Mouse (Mus musculus): ENCODE results near the gene Gm16503. TPM values are rescaled to one million over a fixed set of nuclear protein-coding genes. Genes with fewer than 3 reads are reported as not detected.
"Not testable (repeated sequence)": the region's sequence is repeated elsewhere in the genome, so short reads cannot be mapped to it uniquely, and the experiment has no call there.

Gm16503 gene
- polyA plus RNA-seq, 1 experiment from 2014 or later: 1.2 TPM

GRCm38 (mm10) chr4:147554361-147554760 is 14.3 kb downstream of the Gm16503 start:
- 82% methylated on average over 2 of the region's 2 CpGs for WGBS
- H3K4me1 ChIP-seq; H3K9ac ChIP-seq (replicated peaks); H3K27ac ChIP-seq (replicated peaks); ATAC-seq (ENCODE audit: low FRiP score); H3K4me2 ChIP-seq; H3K36me3 ChIP-seq; H3K9me3 ChIP-seq (replicated peaks); H3K27me3 ChIP-seq (replicated peaks); H3K4me3 ChIP-seq (replicated peaks): not testable (repeated sequence)

- ATAC-seq (ENCODE audit: low FRiP score); H3K27me3 ChIP-seq (replicated peaks); H3K4me1 ChIP-seq; H3K36me3 ChIP-seq; H3K27ac ChIP-seq (replicated peaks); H3K4me3 ChIP-seq (replicated peaks); H3K4me2 ChIP-seq; H3K9ac ChIP-seq (replicated peaks); H3K9me3 ChIP-seq (replicated peaks): not testable (repeated sequence)
- 54% methylated on average over 1 of the region's 1 CpGs for WGBS
Observed at GRCm38 (mm10) chr4:147556921-147557320, 16.9 kb downstream of the Gm16503 start.

GRCm38 (mm10) chr4:147558011-147558410 is 18.0 kb downstream of the Gm16503 start:
- H3K9ac ChIP-seq (replicated peaks); H3K9me3 ChIP-seq (replicated peaks); H3K4me3 ChIP-seq (replicated peaks); H3K36me3 ChIP-seq; ATAC-seq (ENCODE audit: low FRiP score); H3K27ac ChIP-seq (replicated peaks); H3K4me1 ChIP-seq; H3K27me3 ChIP-seq (replicated peaks); H3K4me2 ChIP-seq: not testable (repeated sequence)

GRCm38 (mm10) chr4:147559096-147559495 is 19.1 kb downstream of the Gm16503 start:
- not testable (repeated sequence) for ATAC-seq (ENCODE audit: low FRiP score); H3K9ac ChIP-seq (replicated peaks); H3K9me3 ChIP-seq (replicated peaks); H3K27me3 ChIP-seq (replicated peaks); H3K27ac ChIP-seq (replicated peaks); H3K36me3 ChIP-seq; H3K4me3 ChIP-seq (replicated peaks); H3K4me2 ChIP-seq; H3K4me1 ChIP-seq
- 69% methylated on average over 1 of the region's 1 CpGs for WGBS

GRCm38 (mm10) chr4:147565426-147566220 is 25.6 kb downstream of the Gm16503 start:
- no peaks in the 10 kb centered on the region for H3K4me1 ChIP-seq
- ATAC-seq (ENCODE audit: low FRiP score): no peak
- H3K27me3 ChIP-seq (replicated peaks): no peaks in the 10 kb centered on the region
- H3K9ac ChIP-seq (replicated peaks): no peak overlapping the region
- no peak overlapping the region for H3K27ac ChIP-seq (replicated peaks)
- no peak overlapping the region for H3K4me2 ChIP-seq
- peaks cover 15% of the 10 kb centered on the region; the same call in 1 of the 2 replicates for H3K9me3 ChIP-seq (replicated peaks)
- no peak overlapping the region for H3K4me3 ChIP-seq (replicated peaks)
- WGBS: 74% methylated on average over 6 of the region's 6 CpGs
- no peaks in the 10 kb centered on the region for H3K36me3 ChIP-seq

- WGBS: 88% methylated on average over 8 of the region's 8 CpGs
- H3K9ac ChIP-seq (replicated peaks); H3K27ac ChIP-seq (replicated peaks); H3K4me2 ChIP-seq; H3K27me3 ChIP-seq (replicated peaks); ATAC-seq (ENCODE audit: low FRiP score); H3K4me3 ChIP-seq (replicated peaks); H3K4me1 ChIP-seq; H3K36me3 ChIP-seq: not testable (repeated sequence)
- H3K9me3 ChIP-seq (replicated peaks): peaks cover 13% of the 10 kb centered on the region
Observed at GRCm38 (mm10) chr4:147571156-147571555, 31.1 kb downstream of the Gm16503 start.

- not testable (repeated sequence) for H3K27me3 ChIP-seq (replicated peaks); H3K9ac ChIP-seq (replicated peaks); H3K4me3 ChIP-seq (replicated peaks); ATAC-seq (ENCODE audit: low FRiP score); H3K4me1 ChIP-seq; H3K36me3 ChIP-seq; H3K4me2 ChIP-seq; H3K27ac ChIP-seq (replicated peaks)
- WGBS: 93% methylated on average over 4 of the region's 4 CpGs
- H3K9me3 ChIP-seq (replicated peaks): peaks cover 18% of the 10 kb centered on the region
Observed at GRCm38 (mm10) chr4:147579371-147579770, 39.4 kb downstream of the Gm16503 start.

- 69% methylated on average over 1 of the region's 1 CpGs for WGBS
Observed at GRCm38 (mm10) chr4:147586511-147587473, 46.8 kb downstream of the Gm16503 start.

More at GRCm38 (mm10) chr4:147586511-147587473, 46.8 kb downstream of the Gm16503 start:
- Histone ChIP-seq H3K27ac (replicated peaks) (no peak overlapping the region), H3K4me2 (no peak overlapping the region), H3K36me3 (no peaks in the 10 kb centered on the region), H3K9me3 (replicated peaks) (peaks cover 26% of the 10 kb centered on the region), H3K4me3 (replicated peaks) (no peak overlapping the region), H3K9ac (replicated peaks) (no peak overlapping the region), H3K4me1 (no peaks in the 10 kb centered on the region), H3K27me3 (replicated peaks) (no peaks in the 10 kb centered on the region)
- no peak for ATAC-seq (ENCODE audit: low FRiP score)

Other genes with a start within 250 kb of the Gm16503 start
- 0.19 and 0.23 TPM in 2 replicates for gene Zfp988, start 234.5 kb upstream of the Gm16503 start, polyA plus RNA-seq (2015; fragmentation: Nextera tagmentation; extraction: Ambion mirVana)
- not detected in 2 replicates for gene Zfp978, start 178.9 kb upstream of the Gm16503 start, polyA plus RNA-seq (2015; fragmentation: Nextera tagmentation; extraction: Ambion mirVana)
- gene Zfp982, start 47.8 kb upstream of the Gm16503 start, polyA plus RNA-seq (2015; fragmentation: Nextera tagmentation; extraction: Ambion mirVana): 5.8 and 5.9 TPM in 2 replicates
- 0.08 and 0.10 TPM in 2 replicates for gene Zfp985, start 13.1 kb downstream of the Gm16503 start, polyA plus RNA-seq (2015; fragmentation: Nextera tagmentation; extraction: Ambion mirVana)
- 2.5 and 2.7 TPM in 2 replicates for gene Zfp979, start 102.3 kb downstream of the Gm16503 start, polyA plus RNA-seq (2015; fragmentation: Nextera tagmentation; extraction: Ambion mirVana)
- not detected in 2 replicates for gene Zfp534, start 162.3 kb downstream of the Gm16503 start, polyA plus RNA-seq (2015; fragmentation: Nextera tagmentation; extraction: Ambion mirVana)

Data from neural tube, embryonic 15.5 days (tissue).